Mouse (Mus musculus) lung, postnatal 0 days (tissue): ENCODE measurements at regions not wholly inside any gene's neighbourhood (a gene's known extent, or its start where the extent isn't known, plus 50 kb on each side); places are given as distances from the start of the nearest gene placed in this dataset.

Experiments
- ATAC-seq: fragments of 200-750 bp; cut with Nextera tagmentation; 2 replicates; pipeline ENCODE4 v1.8.0; 2017; ENCODE audit warnings: moderate library complexity
- DNase-seq: peaks from one replicate; pipeline ENCODE4 v3.0.0-alpha.2; 2016; ENCODE audit warnings: low spot score
- H3K27ac ChIP-seq: fragments of 300-500 bp; sonication (generic); 2 replicates; pipeline ENCODE4 v1.5.1; 2014; ENCODE audit warnings: antibody characterized with exemption, mild to moderate bottlenecking, low read length, mixed read lengths
- H3K27me3 ChIP-seq: fragments of 300-500 bp; sonication (generic); replicated peaks from 2 replicates; pipeline ENCODE4 v1.6.1; 2014; ENCODE audit warnings: low read length, mixed read lengths; ENCODE audit not compliant: insufficient read depth
- H3K36me3 ChIP-seq: fragments of 300-500 bp; sonication (generic); 2 replicates; pipeline ENCODE4 v1.6.1; 2014; ENCODE audit warnings: low read length, mixed read lengths; ENCODE audit not compliant: insufficient read depth
- H3K4me1 ChIP-seq: fragments of 300-500 bp; sonication (generic); 2 replicates; pipeline ENCODE4 v1.6.1; 2014; ENCODE audit warnings: antibody characterized with exemption, low read depth, low read length, mixed read lengths; ENCODE audit not compliant: insufficient read depth
- H3K4me2 ChIP-seq: fragments of 300-500 bp; sonication (generic); replicated peaks from 2 replicates; pipeline ENCODE4 v1.6.1; 2014; ENCODE audit warnings: low read depth, mild to moderate bottlenecking, low read length, moderate library complexity, mixed read lengths
- H3K4me3 ChIP-seq: fragments of 300-500 bp; sonication (generic); 2 replicates; pipeline ENCODE4 v1.5.1; 2014; ENCODE audit warnings: low read depth, low read length
- H3K9ac ChIP-seq: fragments of 300-500 bp; sonication (generic); replicated peaks from 2 replicates; pipeline ENCODE4 v1.6.1; 2014; ENCODE audit warnings: low read depth, mild to moderate bottlenecking
- H3K9me3 ChIP-seq: fragments of 300-500 bp; sonication (generic); 2 replicates; pipeline ENCODE4 v1.6.1; 2016; ENCODE audit warnings: low read length, mixed read lengths
- CTCF ChIP-seq: IDR thresholded peaks from 2 replicates; pipeline ENCODE4 v1.5.1; 2016; ENCODE audit warnings: antibody characterized with exemption, mild to moderate bottlenecking
- EP300 ChIP-seq: IDR thresholded peaks from 2 replicates; pipeline ENCODE4 v1.6.1; 2016; ENCODE audit warnings: antibody characterized with exemption, mild to moderate bottlenecking, control low read depth
- WGBS: fragments of 180-500 bp; shearing (Covaris S2); extraction: QIAGEN DNeasy Blood & Tissue Kit; methylation state at CpG from one replicate; pipeline ENCODE4 v1.1.7; 2014; 5-methylcytosine and 5-hydroxymethylcytosine counted together

- no peak overlapping the region for H3K9ac ChIP-seq
- H3K4me3 ChIP-seq: no peak overlapping the region
- H3K9me3 ChIP-seq: no peaks in the 10 kb centered on the region
- DNase-seq (no peak), ATAC-seq (no peak)
- WGBS: 62% methylated on average over 2 of the region's 2 CpGs
- no peaks in the 10 kb centered on the region for H3K4me1 ChIP-seq
- H3K27ac ChIP-seq: no peak overlapping the region
- TF ChIP-seq CTCF (no peak), EP300 (no peak)
- no peak overlapping the region for H3K4me2 ChIP-seq
- no peaks in the 10 kb centered on the region for H3K36me3 ChIP-seq
- H3K27me3 ChIP-seq: no peaks in the 10 kb centered on the region
Measured at GRCm38 (mm10) chr13:31068343-31068742, 94.3 kb downstream of the Gm5447 start.

DNA sequence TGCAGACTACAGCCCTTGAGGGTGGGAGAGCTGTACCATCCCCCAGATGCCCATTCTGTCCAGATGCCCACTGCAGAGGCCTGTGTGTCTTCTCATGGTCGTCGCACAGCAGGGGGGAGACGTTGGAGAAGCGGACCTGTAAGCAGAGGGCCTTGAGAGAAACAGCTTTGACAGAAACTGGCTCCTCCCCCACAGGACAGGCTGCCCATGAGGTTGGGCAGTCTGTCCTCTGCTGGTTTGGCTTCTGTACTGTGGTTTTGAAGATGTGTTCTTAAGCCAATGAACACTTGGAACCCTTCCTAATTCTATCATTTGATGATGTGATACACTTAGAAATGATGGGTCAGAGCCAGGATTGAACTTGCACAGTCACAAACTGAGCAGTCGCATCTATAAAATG lies 102.5 kb downstream of the Gm5447 start:
- no peak overlapping the region for H3K27ac ChIP-seq
- DNase-seq (peak; percentile 40), ATAC-seq (peak; percentile 41; the same call in 1 of the 2 replicates)
- no peaks in the 10 kb centered on the region for H3K4me1 ChIP-seq
- no peak overlapping the region for H3K9ac ChIP-seq
- TF ChIP-seq CTCF (peak; percentile 41), EP300 (no peak)
- 35% methylated on average over 5 of the region's 5 CpGs for WGBS
- no peaks in the 10 kb centered on the region; the same call in 1 of the 2 replicates for H3K27me3 ChIP-seq
- H3K9me3 ChIP-seq: no peaks in the 10 kb centered on the region
- H3K4me2 ChIP-seq: no peak overlapping the region
- no peak overlapping the region for H3K4me3 ChIP-seq
- H3K36me3 ChIP-seq: no peaks in the 10 kb centered on the region

DNA sequence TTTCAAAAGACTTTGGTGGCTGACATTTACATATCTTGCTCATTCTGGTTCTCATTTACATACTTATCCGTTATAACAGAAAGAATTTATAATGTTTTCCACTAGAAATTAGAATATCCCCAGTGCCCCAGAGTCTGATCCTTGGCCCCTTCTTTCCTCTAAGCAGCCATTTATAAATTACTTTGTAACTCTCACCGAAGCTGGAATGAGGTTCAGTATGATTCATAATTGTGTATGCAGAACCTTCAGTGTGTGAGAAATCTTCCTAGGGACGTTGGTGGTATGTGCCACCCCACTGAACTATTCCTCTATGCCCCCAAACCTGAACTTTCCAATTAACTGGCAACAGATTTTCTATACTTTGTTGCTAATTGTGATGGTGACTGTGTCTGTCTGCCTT lies 104.7 kb downstream of the Gm5447 start:
- DNase-seq: no peak
- TF ChIP-seq EP300 (no peak), CTCF (no peak)
- Histone ChIP-seq H3K4me1 (no peaks in the 10 kb centered on the region), H3K9ac (no peak overlapping the region), H3K4me3 (no peak overlapping the region), H3K27me3 (no peaks in the 10 kb centered on the region; the same call in 1 of the 2 replicates), H3K9me3 (no peaks in the 10 kb centered on the region), H3K36me3 (no peaks in the 10 kb centered on the region), H3K27ac (no peak overlapping the region), H3K4me2 (no peak overlapping the region)
- WGBS: 53% methylated on average over 3 of the region's 3 CpGs
- ATAC-seq: no peak

- ATAC-seq (no peak), DNase-seq (no peak)
- H3K27ac ChIP-seq: no peak overlapping the region
- H3K27me3 ChIP-seq: no peaks in the 10 kb centered on the region; the same call in 1 of the 2 replicates
- H3K9me3 ChIP-seq: no peaks in the 10 kb centered on the region
- no peak overlapping the region for H3K4me2 ChIP-seq
- 43% methylated on average over 4 of the region's 4 CpGs for WGBS
- no peak for TF ChIP-seq CTCF
- TF ChIP-seq EP300: no peak
- H3K4me3 ChIP-seq: no peak overlapping the region
- no peaks in the 10 kb centered on the region for H3K36me3 ChIP-seq
- H3K9ac ChIP-seq: no peak overlapping the region
- no peaks in the 10 kb centered on the region for H3K4me1 ChIP-seq
Measured at GRCm38 (mm10) chr13:31080215-31080614, 106.2 kb downstream of the Gm5447 start.

DNA sequence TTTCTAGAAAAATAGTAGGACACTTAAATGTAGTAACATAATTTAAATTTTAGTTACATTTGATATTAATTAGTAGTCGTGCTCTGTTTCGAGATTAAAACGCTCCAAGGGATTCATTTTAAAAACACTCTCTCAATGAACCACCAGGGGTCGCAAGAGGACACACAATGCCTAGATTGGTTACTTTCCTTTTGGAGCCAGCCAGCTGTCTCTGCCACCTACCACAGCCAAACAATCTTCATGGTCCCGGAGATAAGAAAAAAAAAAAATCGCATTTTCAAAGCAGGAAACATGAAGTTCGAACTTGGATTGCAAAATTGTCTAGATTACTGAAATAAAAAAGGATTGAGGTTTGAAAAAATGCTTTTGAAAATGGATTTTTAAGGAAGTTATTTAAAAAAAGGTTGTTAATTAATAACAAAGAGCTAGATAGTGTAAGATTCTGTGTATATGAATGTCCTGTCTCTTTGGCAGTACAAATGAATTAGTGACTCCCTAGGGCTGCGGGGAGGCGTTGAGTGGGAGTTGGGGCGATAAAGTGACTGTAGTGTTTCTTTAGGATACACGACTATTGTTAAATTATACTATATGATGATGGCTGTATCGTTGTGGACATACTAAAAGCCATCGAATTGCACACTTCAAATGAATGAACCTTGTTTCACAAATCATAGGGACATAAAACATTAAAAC lies 108.6 kb downstream of the Gm5447 start:
- DNase-seq (peak; percentile 88), ATAC-seq (peak; percentile 46; the same call in 1 of the 2 replicates)
- no peak overlapping the region for H3K27ac ChIP-seq
- no peak overlapping the region for H3K4me2 ChIP-seq
- no peak overlapping the region for H3K4me3 ChIP-seq
- peak; percentile 86 for TF ChIP-seq CTCF
- TF ChIP-seq EP300: peak; percentile 60
- no peak overlapping the region for H3K9ac ChIP-seq
- no peaks in the 10 kb centered on the region; the same call in 1 of the 2 replicates for H3K27me3 ChIP-seq
- no peaks in the 10 kb centered on the region for H3K36me3 ChIP-seq
- no peaks in the 10 kb centered on the region for H3K9me3 ChIP-seq
- no peaks in the 10 kb centered on the region for H3K4me1 ChIP-seq
- WGBS: 17% methylated on average over 13 of the region's 13 CpGs

GRCm38 (mm10) chr13:31101051-31101450 lies 127.0 kb downstream of the Gm5447 start:
- no peak overlapping the region for H3K4me2 ChIP-seq
- H3K4me1 ChIP-seq: no peaks in the 10 kb centered on the region
- H3K36me3 ChIP-seq: no peaks in the 10 kb centered on the region
- TF ChIP-seq CTCF: no peak
- TF ChIP-seq EP300: no peak
- no peaks in the 10 kb centered on the region for H3K9me3 ChIP-seq
- ATAC-seq: no peak
- WGBS: 42% methylated on average over 2 of the region's 2 CpGs
- H3K27ac ChIP-seq: no peak overlapping the region
- no peaks in the 10 kb centered on the region for H3K27me3 ChIP-seq
- H3K9ac ChIP-seq: no peak overlapping the region
- no peak overlapping the region for H3K4me3 ChIP-seq
- DNase-seq: no peak
